Comparison of ENCODE assay signal across 8 mouse cellular contexts in genomic region chr8:83747661-83748346, GRCm38 (mm10). TPM values are rescaled to one million over a fixed set of nuclear protein-coding genes. Genes with fewer than 3 reads are reported as not detected.
DNase-seq lines count a peak whose midpoint lies in the region; ATAC-seq and TF ChIP-seq lines count a peak whose summit lies in the region.

No protein-coding gene starts in this region.

- intact Hi-C loops in heart, postnatal 36 days (cut with DNase I): loop anchor here (10.0 kb wide), 1 partner anchor 457 kb away; no protein-coding TSS in a partner anchor

- peak overlapping the region; percentile 46; the same call in 1 of the 2 replicates for H3K9ac ChIP-seq in forebrain, postnatal 0 days

- WGBS in forebrain, postnatal 0 days: 2% methylated on average over 28 of the region's 28 CpGs

- peak overlapping the region; percentile 65 for H3K4me2 ChIP-seq in forebrain, postnatal 0 days (ENCODE audit: low read depth)

- TF ChIP-seq CTCF in forebrain, postnatal 0 days (IDR thresholded peaks at IDR 0.05; ENCODE audit: low read depth): peak; percentile 18; the same call in 1 of the 2 replicates

- H3K27me3 ChIP-seq in forebrain, postnatal 0 days (ENCODE audit: insufficient read depth, low read length): peaks cover 3% of the 10 kb centered on the region; the same call in 1 of the 2 replicates

- no peak overlapping the region; the same call in 1 of the 2 replicates for H3K27ac ChIP-seq in forebrain, postnatal 0 days (ENCODE audit: low read depth, low read length)

- peaks cover 8% of the 10 kb centered on the region; the same call in 1 of the 2 replicates for H3K4me1 ChIP-seq in forebrain, postnatal 0 days (ENCODE audit: insufficient read depth)

- no peaks in the 10 kb centered on the region for H3K9me3 ChIP-seq in forebrain, postnatal 0 days (ENCODE audit: low read length)

- no peaks in the 10 kb centered on the region for H3K36me3 ChIP-seq in forebrain, postnatal 0 days (ENCODE audit: insufficient read depth)

- ATAC-seq in forebrain, postnatal 0 days: peak; percentile 90

- peak; percentile 83 for DNase-seq in CD4-positive helper T cell, adult 2 months (ENCODE audit: low read depth, low spot score)
- DNase-seq in adrenal gland, adult 2 months: peak; percentile 60
- peak; percentile 61 for DNase-seq in forebrain, postnatal 0 days
- DNase-seq in heart, postnatal 36 days: peak; percentile 76 to 82
- DNase-seq in kidney, postnatal 4 days: peak; percentile 77 to 84
- peak; percentile 91 for DNase-seq in lung, postnatal 25 days (ENCODE audit: low spot score)
- DNase-seq in retina, embryonic 14.5 days (ENCODE audit: low spot score): peak; percentile 64
- DNase-seq in yolk sac, embryonic 10.5 days (ENCODE audit: low spot score): peak; percentile 46

- H3K4me3 ChIP-seq in forebrain, postnatal 0 days (ENCODE audit: low read depth, low read length): peak overlapping the region; percentile 30

RNA-seq across cellular contexts. Expression of gene Adgre5, which starts 6.7 kb away (rescaled TPM):
- 10 to 100 TPM; 31.5 to 40.7 TPM for total RNA-seq in adrenal gland, adult 2 months (2021)
- 34.5 and 35.2 TPM in 2 replicates for polyA plus RNA-seq in adrenal gland, adult 2 months (2012; rRNA removed)
- 9.2 and 9.9 TPM in 2 replicates for total RNA-seq in forebrain, postnatal 0 days (2014; rRNA removed)
- polyA plus RNA-seq in forebrain, postnatal 0 days (2015; fragmentation: Nextera tagmentation; extraction: Ambion mirVana): 6.7 and 9.2 TPM in 2 replicates
- 10 to 100 TPM; 39.5 to 52.7 TPM for total RNA-seq in heart, postnatal 36 days (2021)

RNA-seq across cellular contexts. Expression of gene Ddx39, which starts 32.8 kb away (rescaled TPM):
- 10 to 100 TPM; 15.3 to 20.9 TPM for total RNA-seq in adrenal gland, adult 2 months (2021)
- 13.4 and 14.1 TPM in 2 replicates for polyA plus RNA-seq in adrenal gland, adult 2 months (2012; rRNA removed)
- total RNA-seq in forebrain, postnatal 0 days (2014; rRNA removed): 54.1 and 58.4 TPM in 2 replicates
- polyA plus RNA-seq in forebrain, postnatal 0 days (2015; fragmentation: Nextera tagmentation; extraction: Ambion mirVana): 76.3 and 79.5 TPM in 2 replicates
- 10 to 100 TPM; 15.8 to 17.2 TPM for total RNA-seq in heart, postnatal 36 days (2021)

RNA-seq across cellular contexts. Expression of gene Pkn1, which starts 48.8 kb away (rescaled TPM):
- 100 to 1,000 TPM; 110 to 115 TPM for total RNA-seq in adrenal gland, adult 2 months (2021)
- polyA plus RNA-seq in adrenal gland, adult 2 months (2012; rRNA removed): 138 and 164 TPM in 2 replicates
- 70.8 and 72.6 TPM in 2 replicates for total RNA-seq in forebrain, postnatal 0 days (2014; rRNA removed)
- polyA plus RNA-seq in forebrain, postnatal 0 days (2015; fragmentation: Nextera tagmentation; extraction: Ambion mirVana): 18.5 and 25.2 TPM in 2 replicates
- 10 to 100 TPM; 53.7 to 62.4 TPM for total RNA-seq in heart, postnatal 36 days (2021)
